Mouse (Mus musculus) MEL (cell line): ENCODE results near the gene Osgep. TPM values are rescaled to one million over a fixed set of nuclear protein-coding genes. Genes with fewer than 3 reads are reported as not detected.

Experiments used
- DNase-seq: peaks from one replicate; pipeline ENCODE4 v3.0.0; 2011; ENCODE audit warnings: low read depth, low spot score
- H3K27ac ChIP-seq: 2 replicates; pipeline ENCODE4 v1.5.1; 2012; ENCODE audit warnings: low read depth, mild to moderate bottlenecking, control low read depth, low read length, moderate library complexity; ENCODE audit not compliant: control insufficient read depth
- H3K27me3 ChIP-seq, 2 experiments: fragments of 150-350 bp in 1 of 2; sonication (generic) in 1 of 2; 2 replicates each; pipeline ENCODE4 v1.6.1; 2012; ENCODE audit warnings: low read length in 2 of 2, mild to moderate bottlenecking in 2 of 2, improper control_type of control experiment in 1 of 2, moderate library complexity in 1 of 2; ENCODE audit not compliant: insufficient read depth in 2 of 2, control insufficient read depth in 1 of 2
- H3K36me3 ChIP-seq, 2 experiments: 2 replicates each; pipeline ENCODE4 v1.6.1; 2012 to 2014; ENCODE audit warnings: low read length in 2 of 2, improper control_type of control experiment in 1 of 2, inconsistent platforms in 1 of 2, mild to moderate bottlenecking in 1 of 2; ENCODE audit not compliant: insufficient read depth in 2 of 2, control insufficient read depth in 1 of 2
- H3K4me1 ChIP-seq, 2 experiments: fragments of 150-350 bp in 1 of 2; sonication (generic) in 1 of 2; 2 replicates each; pipeline ENCODE4 v1.6.1; 2012; ENCODE audit warnings: low read length in 2 of 2, improper control_type of control experiment in 1 of 2, mild to moderate bottlenecking in 1 of 2; ENCODE audit not compliant: insufficient read depth in 2 of 2, control insufficient read depth in 1 of 2
- H3K4me3 ChIP-seq, 2 experiments: fragments of 150-350 bp in 1 of 2; sonication (generic) in 1 of 2; 2 replicates each; pipeline ENCODE4 v1.5.1; 2012; ENCODE audit warnings: low read depth in 2 of 2, low read length in 2 of 2, mild to moderate bottlenecking in 2 of 2, moderate library complexity in 2 of 2, control low read depth in 1 of 2, improper control_type of control experiment in 1 of 2; ENCODE audit not compliant: control insufficient read depth in 1 of 2, insufficient read depth in 1 of 2
- H3K79me2 ChIP-seq: 2 replicates; pipeline ENCODE4 v1.6.1; 2012; ENCODE audit warnings: mild to moderate bottlenecking, low read length, moderate library complexity; ENCODE audit not compliant: control insufficient read depth, poor library complexity, insufficient read depth
- H3K9ac ChIP-seq: 2 replicates; pipeline ENCODE4 v1.6.1; 2012; ENCODE audit warnings: low read depth, mild to moderate bottlenecking, control low read depth, low read length, moderate library complexity; ENCODE audit not compliant: control insufficient read depth, poor library complexity, severe bottlenecking
- H3K9me3 ChIP-seq: fragments of 150-350 bp; sonication (generic); replicated peaks from 2 replicates; pipeline ENCODE4 v1.6.1; 2012; ENCODE audit warnings: mild to moderate bottlenecking, low read length, improper control_type of control experiment, moderate library complexity; ENCODE audit not compliant: insufficient read depth
- GABPA ChIP-seq: IDR thresholded peaks from 2 replicates; pipeline ENCODE4 v1.6.1; 2012; ENCODE audit warnings: low read depth, mild to moderate bottlenecking, inconsistent platforms, low read length, improper control_type of control experiment, moderate library complexity
- GATA1 ChIP-seq: IDR thresholded peaks from 2 replicates; pipeline ENCODE4 v1.6.1; 2011; ENCODE audit warnings: low read depth, low read length, improper control_type of control experiment
- HCFC1 ChIP-seq: IDR thresholded peaks from 2 replicates; pipeline ENCODE4 v1.6.1; 2012; ENCODE audit warnings: low read depth, mild to moderate bottlenecking, inconsistent platforms, low read length, improper control_type of control experiment, moderate library complexity
- JUND ChIP-seq: IDR thresholded peaks from 2 replicates; pipeline ENCODE4 v1.6.1; 2011; ENCODE audit warnings: low read depth, mild to moderate bottlenecking, improper control_type of control experiment, low read length
- MAFK ChIP-seq: IDR thresholded peaks from 2 replicates; pipeline ENCODE4 v1.6.1; 2011; ENCODE audit warnings: low read depth, mild to moderate bottlenecking, low read length, improper control_type of control experiment, borderline replicate concordance
- MYB ChIP-seq: IDR thresholded peaks from 2 replicates; pipeline ENCODE4 v1.6.1; 2011; ENCODE audit warnings: mild to moderate bottlenecking, low read depth, low read length, improper control_type of control experiment
- MYC ChIP-seq: IDR thresholded peaks from 2 replicates; pipeline ENCODE4 v1.6.1; 2011; ENCODE audit warnings: low read depth, mild to moderate bottlenecking, low read length, improper control_type of control experiment, moderate library complexity
- NRF1 ChIP-seq: IDR thresholded peaks from 2 replicates; pipeline ENCODE4 v1.6.1; 2014; ENCODE audit warnings: low read depth, mild to moderate bottlenecking, inconsistent platforms, low read length, improper control_type of control experiment, moderate library complexity; ENCODE audit not compliant: poor library complexity, insufficient read depth, severe bottlenecking
- POLR2A ChIP-seq, 2 experiments: IDR thresholded peaks; 2 replicates each; pipeline ENCODE4 v1.6.1; 2011 to 2012; ENCODE audit warnings: low read length in 2 of 2, mild to moderate bottlenecking in 2 of 2, control low read depth in 1 of 2, improper control_type of control experiment in 1 of 2, low read depth in 1 of 2, moderate library complexity in 1 of 2; ENCODE audit not compliant: control insufficient read depth in 1 of 2, insufficient read depth in 1 of 2, poor library complexity in 1 of 2
- POLR2AphosphoS2 ChIP-seq: IDR thresholded peaks from 2 replicates; pipeline ENCODE4 v1.6.1; 2011; ENCODE audit warnings: low read length, improper control_type of control experiment
- SIN3A ChIP-seq: IDR thresholded peaks from 2 replicates; pipeline ENCODE4 v1.6.1; 2012; ENCODE audit warnings: low read length, improper control_type of control experiment, inconsistent platforms
- SMC3 ChIP-seq: IDR thresholded peaks from 2 replicates; pipeline ENCODE4 v1.6.1; 2011; ENCODE audit warnings: low read depth, low read length, improper control_type of control experiment
- TBP ChIP-seq: IDR thresholded peaks from 2 replicates; pipeline ENCODE4 v1.8.0; 2011; ENCODE audit warnings: low read depth, low read length, improper control_type of control experiment
- TCF12 ChIP-seq: IDR thresholded peaks from 2 replicates; pipeline ENCODE4 v1.6.1; 2014; ENCODE audit warnings: low read depth, mild to moderate bottlenecking, inconsistent platforms, low read length, improper control_type of control experiment, moderate library complexity
- USF1 ChIP-seq: IDR thresholded peaks from 2 replicates; pipeline ENCODE4 v1.6.1; 2014; ENCODE audit warnings: low read depth, mild to moderate bottlenecking, inconsistent platforms, low read length, improper control_type of control experiment, moderate library complexity
- ZC3H11A ChIP-seq: IDR thresholded peaks from 2 replicates; pipeline ENCODE4 v1.6.1; 2012; ENCODE audit warnings: low read depth, mild to moderate bottlenecking, inconsistent platforms, low read length, improper control_type of control experiment
- ZKSCAN1 ChIP-seq: IDR thresholded peaks from 2 replicates; pipeline ENCODE4 v1.6.1; 2012; ENCODE audit warnings: low read depth, mild to moderate bottlenecking, inconsistent platforms, low read length, improper control_type of control experiment, moderate library complexity
- ZNF384 ChIP-seq: IDR thresholded peaks from 2 replicates; pipeline ENCODE4 v1.6.1; 2012; ENCODE audit warnings: low read depth, mild to moderate bottlenecking, inconsistent platforms, low read length, improper control_type of control experiment
- polyA plus RNA-seq, 2 experiments: library from polyadenylated mRNA; stranded (reverse) in 1 of 2; unstranded in 1 of 2; fragments of >175 nt in 1 of 2; fragments of >200 nt in 1 of 2; gene quantifications; 2 replicates each; pipeline versions ENCODE4 v1.2.1 to v1.2.4; 2012; ENCODE audit warnings: low replicate concordance in 2 of 2, low read depth in 1 of 2; ENCODE audit not compliant: insufficient read length in 2 of 2, insufficient read depth in 1 of 2, missing spikeins in 1 of 2
- total RNA-seq: library from RNA; depleted of rRNA; stranded (reverse); fragments of 300-350 nt; gene quantifications from 2 replicates; pipeline ENCODE4 v1.2.3, GENCODE M21; 2012

Osgep gene
- total and polyA plus RNA-seq, 3 experiments, result 29.6 to 45.1 TPM; not detected in 1

DNA sequence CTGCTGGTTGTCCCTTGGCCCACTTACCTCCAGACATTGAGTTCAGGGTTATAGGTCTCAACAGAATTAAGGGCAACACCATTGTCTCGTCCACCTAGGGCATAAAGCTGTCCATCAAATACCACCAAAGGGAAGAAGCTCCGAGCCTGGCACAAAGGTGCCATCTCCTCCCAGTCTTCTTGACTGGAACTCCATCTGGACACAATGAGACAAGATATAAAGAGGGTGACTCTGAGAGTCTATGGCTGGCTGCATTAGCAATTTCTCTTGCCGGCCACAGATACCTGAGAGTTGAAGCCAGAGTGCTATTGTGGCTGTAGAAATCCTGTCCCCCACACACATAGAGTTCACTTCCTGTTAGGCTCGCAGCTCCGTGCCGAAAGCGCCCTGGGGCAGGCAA is 32.6 kb downstream of the Osgep start:
- TF ChIP-seq POLR2AphosphoS2 (no peak), TBP (no peak), JUND (no peak), MYB (no peak), HCFC1 (no peak), GATA1 (no peak), ZNF384 (no peak), ZKSCAN1 (no peak), NRF1 (no peak), SIN3A (no peak), MAFK (no peak), MYC (no peak)
- no peaks in the 10 kb centered on the region for H3K79me2 ChIP-seq
- H3K27me3 ChIP-seq, result peaks cover 0 to 3% of the 10 kb centered on the region in 2 experiments; a peak in 2 of 4 replicates
- H3K4me1 ChIP-seq, result peaks cover 0 to 6% of the 10 kb centered on the region in 2 experiments; a peak in 2 of 4 replicates
- no peak overlapping the region for H3K9ac ChIP-seq
- H3K27ac ChIP-seq, result no peak overlapping the region
- DNase-seq, result no peak
- no peak overlapping the region for H3K4me3 ChIP-seq
- H3K9me3 ChIP-seq, result no peaks in the 10 kb centered on the region
- H3K36me3 ChIP-seq, result no peaks in the 10 kb centered on the region

DNA sequence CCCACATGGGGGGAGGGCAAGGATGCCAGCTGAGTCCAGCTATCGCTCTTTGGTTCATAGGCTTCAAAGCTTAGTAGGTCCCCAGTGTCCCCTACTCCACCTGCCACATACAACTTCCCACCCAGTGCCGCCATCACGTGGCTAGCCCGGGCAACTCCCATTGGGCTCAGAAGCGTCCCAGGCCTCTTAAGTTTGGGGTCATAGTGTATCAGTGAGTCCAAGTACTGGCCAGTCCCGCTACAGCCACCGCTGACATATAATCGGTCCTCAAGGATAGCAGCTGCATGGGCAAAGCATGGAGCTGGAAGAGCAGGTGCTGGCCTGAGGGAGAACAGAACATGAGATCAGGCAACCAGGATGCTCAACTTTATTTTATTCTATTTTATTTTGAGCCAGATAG is 33.1 kb downstream of the Osgep start:
- H3K27me3 ChIP-seq, result peaks cover 0 to 3% of the 10 kb centered on the region in 2 experiments; a peak in 2 of 4 replicates
- no peaks in the 10 kb centered on the region for H3K9me3 ChIP-seq
- peaks cover 0 to 6% of the 10 kb centered on the region in 2 experiments; a peak in 2 of 4 replicates for H3K4me1 ChIP-seq
- H3K79me2 ChIP-seq, result no peaks in the 10 kb centered on the region
- DNase-seq, result no peak
- H3K36me3 ChIP-seq, result no peaks in the 10 kb centered on the region
- no peak overlapping the region for H3K4me3 ChIP-seq
- TF ChIP-seq TCF12 (no peak), HCFC1 (no peak), GABPA (no peak), ZKSCAN1 (no peak), MYB (no peak), POLR2A (IDR thresholded peaks at IDR 0.05; ENCODE audit: control insufficient read depth in 1 of 2, insufficient read depth in 1 of 2, low read depth in 1 of 2, low read length in 2 of 2, poor library complexity in 1 of 2) (no peak), MAFK (no peak), ZC3H11A (no peak), SMC3 (no peak), USF1 (no peak), NRF1 (no peak)
- no peak overlapping the region for H3K27ac ChIP-seq
- H3K9ac ChIP-seq, result no peak overlapping the region
